Mouse (Mus musculus) ES-Bruce4 (cell line): Measurements from ENCODE around the gene Washc4.

ENCODE experiments used
- CTCF ChIP-seq: IDR thresholded peaks from one replicate; pipeline ENCODE4 v1.8.1; 2011; ENCODE audit warnings: low read depth, low read length
- EP300 ChIP-seq: IDR thresholded peaks from 2 replicates; pipeline ENCODE4 v1.6.1; 2011; ENCODE audit warnings: low read depth, low read length; ENCODE audit not compliant: insufficient read depth
- POLR2A ChIP-seq: IDR thresholded peaks from one replicate; pipeline ENCODE4 v1.8.1; 2011; ENCODE audit warnings: low read length; ENCODE audit not compliant: insufficient read depth

- no peak for TF ChIP-seq POLR2A
- no peak for TF ChIP-seq CTCF
- no peak for TF ChIP-seq EP300
These were observed 1.3 kb upstream of the Washc4 start for GRCm38 (mm10) chr10:83542241-83542640.
